Mouse (Mus musculus) thymus, adult 18-20 months (tissue): Measurements from ENCODE around the gene Gnai3.
A peak's percentile ranks its signal among the peaks of the same experiment; 100 is the strongest.

Experiments
- DNase-seq, 2 experiments: peaks; one replicate each; pipeline ENCODE4 v3.0.0; 2022; ENCODE audit warnings: mixed read lengths in 2 of 2

Gene Gnai3

GRCm38 (mm10) chr3:108102075-108102474 lies 43.9 kb downstream of the Gnai3 start:
- no peak for DNase-seq

DNA sequence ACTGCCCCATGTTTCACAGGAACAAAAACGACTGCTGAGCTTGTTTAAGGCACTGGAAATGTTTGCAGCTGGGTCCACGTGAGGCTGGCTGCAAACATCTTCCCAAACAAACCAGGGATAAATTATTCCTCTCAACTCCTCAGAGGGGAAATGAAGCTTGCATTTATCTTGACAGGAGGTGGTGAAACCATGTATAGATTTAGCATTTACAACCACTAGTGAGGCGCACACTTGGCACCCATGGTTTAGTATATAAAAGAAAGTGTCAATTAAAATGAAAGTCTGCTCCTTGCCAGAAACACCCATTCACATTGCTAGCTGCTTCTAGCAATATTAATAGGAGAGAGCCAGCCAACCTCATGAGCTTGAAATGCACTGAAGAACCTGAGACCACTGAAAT lies 44.4 kb downstream of the Gnai3 start:
- no peak for DNase-seq

DNA sequence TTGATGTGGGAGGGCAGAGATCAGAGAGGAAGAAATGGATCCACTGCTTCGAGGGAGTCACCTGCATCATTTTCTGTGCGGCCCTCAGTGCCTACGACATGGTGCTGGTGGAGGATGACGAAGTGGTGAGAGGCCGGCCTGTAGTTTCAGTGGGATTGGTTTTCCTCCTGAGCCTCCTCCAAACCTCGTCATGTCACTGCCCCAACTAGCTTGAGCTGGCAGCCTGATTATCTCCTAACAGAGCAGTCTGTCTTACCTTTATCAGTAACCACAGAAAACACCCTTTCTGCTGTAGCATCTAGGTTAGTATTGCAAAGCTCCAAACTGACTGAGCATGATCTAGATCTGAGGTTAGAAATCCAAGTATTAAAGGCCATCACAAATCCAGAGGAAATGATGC lies 47.6 kb downstream of the Gnai3 start:
- no peak for DNase-seq

GRCm38 (mm10) chr3:108097656-108098055 lies 48.3 kb downstream of the Gnai3 start:
- no peak for DNase-seq

GRCm38 (mm10) chr3:108096726-108097125 lies 49.2 kb downstream of the Gnai3 start:
- no peak for DNase-seq

DNA sequence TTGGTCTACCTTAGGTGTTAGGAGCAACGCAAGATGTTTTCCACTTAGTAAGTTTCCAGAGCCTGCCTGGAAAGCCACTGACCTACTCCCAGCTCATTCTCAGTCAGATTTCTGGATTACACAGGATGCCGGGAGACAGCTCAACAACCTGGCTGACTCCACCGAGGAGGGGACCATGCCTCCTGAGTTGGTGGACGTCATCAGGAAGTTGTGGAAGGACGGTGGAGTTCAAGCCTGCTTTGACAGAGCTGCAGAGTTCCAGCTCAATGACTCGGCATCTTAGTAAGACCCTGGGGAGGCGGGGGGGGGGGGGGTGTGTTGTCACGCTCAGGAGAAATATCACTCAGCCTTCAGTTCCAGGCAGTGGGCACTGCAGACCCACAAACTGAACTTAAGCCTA lies 49.7 kb downstream of the Gnai3 start:
- no peak for DNase-seq

GRCm38 (mm10) chr3:108094976-108095760 lies 50.8 kb downstream of the Gnai3 start:
- DNase-seq, result no peak

DNA sequence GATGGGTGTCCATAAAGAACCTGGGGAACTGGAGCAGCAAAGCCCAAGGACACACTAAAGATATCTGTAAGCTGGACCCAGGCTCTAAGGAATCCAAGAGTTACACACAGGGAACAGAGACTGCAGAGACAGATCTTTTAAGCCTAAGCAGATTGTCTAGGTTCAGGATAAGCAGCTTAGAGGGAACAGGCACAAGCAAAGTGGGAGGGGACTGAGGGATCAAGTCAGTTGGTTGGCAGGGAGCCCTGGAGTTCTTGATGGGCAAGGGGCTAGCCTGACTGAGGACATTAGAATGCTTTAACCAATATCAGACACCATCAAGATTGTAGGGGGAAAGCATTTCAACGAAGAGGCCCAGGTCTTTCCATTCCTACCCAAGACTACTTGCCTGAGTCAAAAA lies 51.8 kb downstream of the Gnai3 start:
- DNase-seq, result no peak

- no peak for DNase-seq
Measured at GRCm38 (mm10) chr3:108093306-108093705, 52.6 kb downstream of the Gnai3 start.

DNA sequence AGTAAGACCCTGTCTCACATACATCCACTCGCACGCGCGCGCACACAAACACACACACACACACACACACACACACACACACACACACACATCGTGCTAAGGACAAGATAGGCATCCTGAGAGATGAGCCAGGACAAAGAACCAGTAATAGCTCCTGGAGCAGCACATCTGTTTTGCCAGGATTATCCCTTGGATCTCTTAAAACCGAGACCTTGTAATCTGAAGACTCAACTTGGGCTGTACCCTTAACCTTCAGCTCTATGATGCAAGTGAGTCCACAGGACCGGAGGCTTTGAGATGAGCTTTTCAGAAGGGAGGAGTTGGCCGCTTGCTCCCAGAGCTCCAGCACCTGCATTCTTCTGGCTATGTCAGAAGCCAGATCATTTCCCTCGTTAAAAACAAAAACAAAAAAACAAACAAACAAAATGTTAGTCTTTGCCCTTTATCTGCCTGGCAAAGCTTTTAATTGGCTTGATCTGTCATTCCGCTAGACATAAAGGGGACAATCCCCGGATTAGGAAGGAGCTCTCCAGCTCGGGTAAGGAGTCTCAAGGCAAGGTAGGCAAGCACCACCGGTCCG lies 53.3 kb downstream of the Gnai3 start, which contains the start of gene Gnat2:
Gnat2 (plus strand) TSS at position 254 of the 580 bp plus-strand sequence.
- no peak for DNase-seq

DNA sequence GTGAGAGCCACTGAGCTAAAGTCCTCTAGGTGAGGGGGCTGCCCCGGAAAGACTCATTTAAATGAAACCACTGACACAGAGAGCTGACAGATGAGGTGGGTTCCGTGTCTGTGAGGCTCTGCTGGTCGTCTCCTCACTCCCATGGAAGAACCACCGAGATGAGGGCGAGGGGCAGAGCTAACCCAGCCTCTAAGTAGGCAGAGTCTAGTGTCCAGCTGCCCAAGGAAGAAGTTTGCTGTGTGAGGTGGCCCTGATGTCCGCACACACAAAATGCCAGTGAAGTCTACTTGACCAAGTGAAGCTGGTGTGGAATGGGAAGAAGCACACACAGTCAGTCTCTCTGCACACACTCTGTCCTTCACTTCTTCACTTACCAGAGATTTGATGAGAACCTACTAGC lies 53.9 kb downstream of the Gnai3 start:
- DNase-seq, result no peak

DNA sequence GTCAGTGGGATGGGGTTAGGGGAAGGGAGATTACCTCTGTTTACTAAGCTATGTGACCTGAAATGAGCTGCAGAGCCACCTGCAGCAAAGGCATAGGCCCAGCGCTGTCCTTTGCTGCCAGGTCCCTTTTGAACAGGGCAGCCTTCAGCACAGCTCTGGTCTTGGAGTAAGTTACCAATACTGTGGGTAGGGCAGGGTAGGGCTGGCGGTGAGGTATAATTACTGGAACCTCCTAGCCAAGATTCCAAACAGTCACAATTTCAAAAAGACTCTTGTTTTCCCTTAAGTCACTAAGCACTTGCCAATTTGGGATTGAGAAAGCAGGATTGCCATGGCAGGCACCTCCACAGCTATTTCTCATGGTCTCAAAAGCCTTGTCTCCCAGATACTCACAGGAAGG lies 55.4 kb downstream of the Gnai3 start:
- no peak for DNase-seq

DNA sequence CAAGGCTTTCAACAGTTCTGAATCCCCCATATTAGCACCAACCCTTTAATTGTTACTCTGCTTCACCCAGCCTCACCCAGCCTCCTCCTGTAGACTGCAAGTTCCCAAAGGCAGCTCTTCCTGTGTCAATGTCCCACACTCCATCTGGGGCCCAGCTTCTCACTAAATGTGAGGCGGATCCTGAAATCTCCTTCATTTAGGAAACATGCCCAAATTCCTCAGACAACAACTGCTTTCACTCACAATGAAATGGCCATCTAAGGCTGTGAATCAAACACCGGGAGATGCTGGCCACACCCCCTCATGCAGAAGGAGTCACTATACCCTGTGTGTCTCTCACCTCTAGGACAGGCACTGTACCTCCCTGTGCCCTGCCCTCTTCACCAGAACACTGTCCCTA lies 56.0 kb downstream of the Gnai3 start:
- DNase-seq, result no peak

DNA sequence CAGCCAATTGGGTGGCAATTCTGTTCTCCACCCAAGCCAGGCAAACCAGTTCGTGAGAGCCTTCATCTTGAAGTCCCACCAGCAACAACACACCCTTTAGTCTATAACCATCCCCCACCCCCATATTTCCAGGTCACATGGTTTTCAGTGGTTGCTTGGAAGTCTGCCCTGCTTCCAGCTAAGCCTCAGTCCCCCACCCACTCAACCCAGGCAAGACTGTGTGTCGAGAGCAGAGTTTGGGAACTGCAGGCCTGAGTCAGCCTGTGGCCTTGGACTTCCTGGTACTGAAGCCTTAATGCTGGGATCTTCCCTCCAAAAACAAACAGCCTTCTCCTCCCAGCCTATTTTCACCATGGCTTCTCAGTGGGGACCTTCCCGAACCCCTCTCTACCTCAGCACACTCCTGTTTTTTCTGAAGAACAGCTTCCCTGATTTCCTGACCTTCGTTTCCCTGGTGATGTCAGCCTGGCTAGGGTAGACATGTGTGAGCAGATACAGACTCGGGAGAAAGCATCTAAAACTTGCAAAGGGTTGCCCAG lies 57.0 kb downstream of the Gnai3 start:
- no peak for DNase-seq

DNA sequence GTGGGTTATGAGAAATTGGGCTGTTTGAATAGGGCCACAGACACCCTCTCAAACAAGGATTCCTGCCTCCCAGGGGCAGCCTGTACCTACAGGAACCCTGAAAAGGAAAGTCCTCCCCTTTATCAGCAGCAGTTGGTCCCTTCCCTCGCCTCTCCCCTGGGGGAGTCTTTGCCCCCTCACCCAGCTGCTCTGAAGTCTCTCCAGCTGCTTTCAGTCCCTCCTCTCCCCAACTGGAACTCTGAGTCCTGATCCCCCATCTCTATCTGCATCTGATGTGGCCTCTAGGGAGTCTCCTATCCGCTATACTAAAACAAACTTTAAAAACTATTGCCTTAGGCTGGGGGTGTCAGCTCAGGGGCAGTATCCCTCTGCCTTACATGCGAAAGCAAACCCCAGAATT lies 58.6 kb downstream of the Gnai3 start:
- DNase-seq, result no peak

DNA sequence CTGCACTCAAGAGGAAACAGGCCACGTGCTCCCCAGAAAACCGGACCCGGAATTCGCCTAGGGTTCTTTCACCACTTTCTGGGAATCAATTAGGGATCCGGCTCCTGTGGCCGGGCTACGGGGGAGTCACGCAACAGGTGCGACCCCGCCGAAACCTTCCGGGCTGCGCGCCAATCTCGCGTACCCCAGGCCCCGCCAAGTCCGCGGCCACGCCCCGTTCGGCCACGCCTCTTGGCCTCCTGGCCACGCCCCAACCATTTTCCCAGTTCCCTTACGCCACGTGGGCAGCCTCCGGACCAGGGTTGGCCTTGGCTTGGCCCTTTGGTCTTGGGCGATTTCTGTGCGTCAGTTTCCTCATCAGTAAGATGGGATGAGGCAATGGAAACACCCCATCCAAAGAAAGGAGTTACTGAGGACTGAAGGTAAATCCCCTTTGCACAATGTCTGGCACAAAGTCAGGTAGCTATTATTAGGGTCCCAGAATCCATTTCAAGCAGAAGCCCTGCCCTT lies 59.4 kb downstream of the Gnai3 start, which contains the start of gene Ampd2:
Ampd2 (minus strand) TSS at position 182 of the 510 bp plus-strand sequence.
- DNase-seq, result peak; percentile 58 to 60

GRCm38 (mm10) chr3:108085721-108086469 lies 60.1 kb downstream of the Gnai3 start:
- peak; percentile 34 to 38 for DNase-seq

DNA sequence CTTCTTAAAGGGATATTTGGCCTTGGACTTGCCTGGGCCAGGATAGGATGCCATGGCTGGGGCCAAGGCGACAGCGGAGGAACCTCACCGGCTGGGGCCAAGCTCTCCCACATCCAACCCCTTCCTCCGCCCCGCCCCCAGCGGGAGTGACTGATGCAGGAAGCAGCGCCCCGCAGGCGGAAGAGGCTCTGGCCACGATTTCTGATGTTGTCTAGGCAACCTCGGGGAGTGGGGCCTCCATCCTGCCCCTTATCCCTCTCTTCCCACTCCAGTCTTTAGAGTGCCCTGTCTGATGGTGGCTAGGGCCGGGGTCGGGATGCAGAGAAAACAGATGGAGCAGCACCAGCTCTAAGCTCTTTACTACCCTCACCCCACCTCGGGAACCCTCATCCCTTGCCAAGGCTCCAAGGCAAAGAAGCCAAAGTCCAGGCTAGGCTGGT lies 60.6 kb downstream of the Gnai3 start:
- peak; percentile 80 to 86 for DNase-seq

- no peak for DNase-seq
Measured at GRCm38 (mm10) chr3:108084767-108085270, 61.1 kb downstream of the Gnai3 start.

DNA sequence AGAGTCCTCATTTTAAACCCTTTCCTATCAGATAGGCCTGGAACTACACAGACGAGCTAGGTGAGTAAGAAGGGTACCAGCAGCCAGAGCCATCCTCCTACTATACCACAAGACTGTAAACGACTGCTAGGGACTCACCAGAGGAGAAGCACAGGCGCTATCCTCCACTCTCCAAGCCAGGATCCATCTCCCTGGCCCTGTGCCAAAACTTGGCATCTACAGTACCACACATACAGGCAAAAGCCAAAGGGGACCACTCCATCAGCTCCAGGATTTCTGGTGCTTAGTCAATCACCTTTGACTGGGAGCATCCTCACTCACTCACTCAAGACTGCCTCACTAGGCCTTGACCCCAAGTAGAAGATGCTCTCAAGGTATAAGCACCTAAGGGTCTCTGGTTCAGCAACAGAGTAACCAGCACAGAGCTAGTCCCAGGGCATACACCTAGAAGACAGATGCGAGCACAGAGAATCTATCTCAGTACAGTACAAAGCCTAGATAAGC lies 62.0 kb downstream of the Gnai3 start:
- DNase-seq, result no peak

DNA sequence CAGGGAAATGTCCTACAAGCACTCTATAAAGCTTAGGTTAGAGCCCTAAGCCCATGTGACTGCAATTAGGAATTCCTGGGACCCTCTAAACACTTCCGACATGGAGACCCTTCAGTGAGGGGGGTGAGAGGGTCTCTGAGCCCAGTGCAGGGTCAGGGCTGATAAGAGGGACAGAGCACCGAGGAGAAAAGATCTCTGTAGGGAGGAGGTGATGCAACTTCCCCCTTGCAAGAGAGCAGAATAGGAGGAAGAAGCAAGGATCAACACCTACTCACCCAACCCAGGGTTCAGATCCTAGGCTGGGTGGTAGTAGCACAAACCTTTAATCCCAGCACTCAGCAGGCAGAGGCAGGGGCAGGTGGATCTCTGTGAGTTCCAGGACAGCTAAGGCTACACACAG lies 62.8 kb downstream of the Gnai3 start:
- DNase-seq, result no peak

DNA sequence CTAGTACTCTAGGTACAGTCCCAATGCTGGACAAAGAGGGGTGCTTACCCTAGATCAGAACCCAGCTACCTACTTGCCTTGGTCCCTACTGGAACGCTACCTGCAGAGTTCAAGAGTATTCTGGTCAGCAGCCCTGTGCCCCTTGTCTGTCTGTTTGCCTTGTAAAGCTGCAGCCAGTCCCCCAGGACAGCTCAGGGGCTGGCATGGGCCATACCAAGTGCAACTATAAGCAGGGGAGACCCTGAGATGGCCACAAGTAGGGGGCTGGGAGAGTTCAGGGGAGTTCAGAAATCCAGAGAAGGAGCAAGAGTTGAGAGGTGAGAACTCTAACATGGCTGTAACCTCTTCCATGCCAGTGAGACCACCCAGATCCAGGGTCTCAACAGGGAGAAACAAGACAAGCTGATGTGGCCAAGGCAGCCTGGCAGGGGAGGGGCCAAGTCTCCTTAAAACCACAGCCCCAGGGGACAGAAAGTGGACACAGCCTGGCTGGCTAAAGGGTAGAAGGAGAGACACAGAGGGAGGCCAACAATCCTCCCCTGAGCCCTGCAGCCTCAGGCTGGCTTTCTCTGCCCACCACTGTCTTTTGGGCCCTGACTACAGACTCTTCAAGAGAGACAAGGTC lies 63.6 kb downstream of the Gnai3 start:
- no peak for DNase-seq
